Mouse (Mus musculus) CH12.LX (cell line): ENCODE measurements at regions not wholly inside any gene's neighbourhood (a gene's known extent, or its start where the extent isn't known, plus 50 kb on each side); places are given as distances from the start of the nearest gene placed in this dataset.

Experiments used
- DNase-seq: peaks from one replicate; pipeline ENCODE4 v3.0.0-alpha.2; 2013; ENCODE audit errors: extremely low read depth
- H3K27ac ChIP-seq: 2 replicates; pipeline ENCODE4 v1.5.1; 2012; ENCODE audit warnings: low read depth, mild to moderate bottlenecking, control low read depth, moderate library complexity; ENCODE audit not compliant: insufficient read depth
- H3K27me3 ChIP-seq: replicated peaks from 2 replicates; pipeline ENCODE3; 2012; ENCODE audit warnings: inconsistent platforms
- H3K36me3 ChIP-seq, 2 experiments: replicated peaks in 1 of 2; 2 replicates each; pipeline versions ENCODE3 to v1.6.1; 2012; ENCODE audit warnings: inconsistent platforms in 1 of 2, low read length in 1 of 2, mild to moderate bottlenecking in 1 of 2, mixed read lengths in 1 of 2, moderate library complexity in 1 of 2; ENCODE audit not compliant: control insufficient read depth in 1 of 2, insufficient read depth in 1 of 2
- H3K4me1 ChIP-seq, 2 experiments: 2 replicates each; pipeline ENCODE4 v1.6.1; 2012; ENCODE audit warnings: inconsistent platforms in 1 of 2, moderate library complexity in 1 of 2; ENCODE audit not compliant: insufficient read depth in 2 of 2, control insufficient read depth in 1 of 2
- H3K4me2 ChIP-seq: 2 replicates; pipeline ENCODE4 v1.6.1; 2012; ENCODE audit warnings: low read depth, mild to moderate bottlenecking, control low read depth; ENCODE audit not compliant: poor library complexity, insufficient read depth, severe bottlenecking
- H3K4me3 ChIP-seq, 3 experiments: fragments of 150-350 bp in 1 of 3; sonication (generic) in 1 of 3; replicated peaks in 1 of 3; 2 replicates each; pipeline versions ENCODE3 to v1.5.1; 2011 to 2012; ENCODE audit warnings: low read depth in 2 of 3, low read length in 2 of 3, mild to moderate bottlenecking in 2 of 3, moderate library complexity in 2 of 3, control low read depth in 1 of 3, improper control_type of control experiment in 1 of 3, inconsistent platforms in 1 of 3, mixed read lengths in 1 of 3; ENCODE audit not compliant: poor library complexity in 1 of 3
- H3K79me2 ChIP-seq: replicated peaks from 2 replicates; pipeline ENCODE4 v1.6.1; 2012; ENCODE audit warnings: mild to moderate bottlenecking, moderate library complexity; ENCODE audit not compliant: control insufficient read depth, poor library complexity, insufficient read depth, severe bottlenecking; ENCODE audit errors: extremely low read depth
- H3K9ac ChIP-seq: 2 replicates; pipeline ENCODE4 v1.6.1; 2012; ENCODE audit warnings: low read depth, mild to moderate bottlenecking, control low read depth, moderate library complexity; ENCODE audit not compliant: insufficient read depth
- H3K9me3 ChIP-seq: replicated peaks from 2 replicates; pipeline ENCODE3; 2012; ENCODE audit warnings: low read length, inconsistent platforms, mixed read lengths
- CHD2 ChIP-seq: IDR thresholded peaks from 2 replicates; pipeline ENCODE4 v1.6.1; 2011; ENCODE audit warnings: low read length, improper control_type of control experiment
- E2F4 ChIP-seq: IDR thresholded peaks from 2 replicates; pipeline ENCODE4 v1.6.1; 2011; ENCODE audit warnings: low read depth, low read length, improper control_type of control experiment; ENCODE audit not compliant: insufficient replicate concordance
- ELF1 ChIP-seq: IDR thresholded peaks from 2 replicates; pipeline ENCODE4 v1.6.1; 2014; ENCODE audit warnings: low read depth, mild to moderate bottlenecking, inconsistent platforms, low read length, improper control_type of control experiment
- EP300 ChIP-seq: IDR thresholded peaks from 2 replicates; pipeline ENCODE4 v1.6.1; 2011; ENCODE audit warnings: low read length, improper control_type of control experiment
- ETS1 ChIP-seq: conservative IDR thresholded peaks from 2 replicates; pipeline ENCODE4 v1.6.1; 2012; ENCODE audit warnings: low read depth, mild to moderate bottlenecking, inconsistent platforms, low read length, improper control_type of control experiment, moderate library complexity
- GABPA ChIP-seq: IDR thresholded peaks from 2 replicates; pipeline ENCODE4 v1.6.1; 2012; ENCODE audit warnings: low read depth, low read length, improper control_type of control experiment, inconsistent platforms; ENCODE audit not compliant: insufficient replicate concordance
- JUN ChIP-seq: IDR thresholded peaks from 2 replicates; pipeline ENCODE4 v1.6.1; 2011; ENCODE audit warnings: low read depth, mild to moderate bottlenecking, low read length, improper control_type of control experiment, moderate library complexity; ENCODE audit not compliant: insufficient read depth
- JUND ChIP-seq: conservative IDR thresholded peaks from 2 replicates; pipeline ENCODE4 v1.6.1; 2011; ENCODE audit warnings: low read depth, low read length, improper control_type of control experiment
- MAFK ChIP-seq: IDR thresholded peaks from 2 replicates; pipeline ENCODE4 v1.6.1; 2011; ENCODE audit warnings: low read length, improper control_type of control experiment; ENCODE audit not compliant: insufficient replicate concordance
- MAX ChIP-seq: IDR thresholded peaks from 2 replicates; pipeline ENCODE4 v1.6.1; 2011; ENCODE audit warnings: low read length, improper control_type of control experiment
- MAZ ChIP-seq: IDR thresholded peaks from 2 replicates; pipeline ENCODE4 v1.6.1; 2012; ENCODE audit warnings: low read depth, mild to moderate bottlenecking, inconsistent platforms, low read length, improper control_type of control experiment, moderate library complexity
- MEF2A ChIP-seq: IDR thresholded peaks from 2 replicates; pipeline ENCODE4 v1.6.1; 2014; ENCODE audit warnings: low read depth, mild to moderate bottlenecking, inconsistent platforms, low read length, improper control_type of control experiment, borderline replicate concordance
- NELFE ChIP-seq: IDR thresholded peaks from 2 replicates; pipeline ENCODE4 v1.6.1; 2011; ENCODE audit warnings: low read depth, low read length, improper control_type of control experiment
- PAX5 ChIP-seq: IDR thresholded peaks from 2 replicates; pipeline ENCODE4 v1.6.1; 2012; ENCODE audit warnings: low read length, inconsistent platforms, mixed read lengths
- POLR2AphosphoS2 ChIP-seq: IDR thresholded peaks from 2 replicates; pipeline ENCODE4 v1.6.1; 2011; ENCODE audit warnings: low read depth, low read length, improper control_type of control experiment
- RAD21 ChIP-seq: IDR thresholded peaks from 2 replicates; pipeline ENCODE4 v1.6.1; 2011; ENCODE audit warnings: low read depth, mild to moderate bottlenecking, low read length, improper control_type of control experiment, moderate library complexity
- SIN3A ChIP-seq: IDR thresholded peaks from 2 replicates; pipeline ENCODE4 v1.6.1; 2012; ENCODE audit warnings: low read length, improper control_type of control experiment, inconsistent platforms
- TCF12 ChIP-seq: IDR thresholded peaks from 2 replicates; pipeline ENCODE4 v1.6.1; 2014; ENCODE audit warnings: low read depth, mild to moderate bottlenecking, inconsistent platforms, low read length, improper control_type of control experiment
- UBTF ChIP-seq: IDR thresholded peaks from 2 replicates; pipeline ENCODE4 v1.6.1; 2012; ENCODE audit warnings: low read depth, mild to moderate bottlenecking, inconsistent platforms, low read length, improper control_type of control experiment, moderate library complexity
- USF2 ChIP-seq: conservative IDR thresholded peaks from 2 replicates; pipeline ENCODE4 v1.6.1; 2011; ENCODE audit warnings: low read depth, low read length, improper control_type of control experiment
- ZC3H11A ChIP-seq: IDR thresholded peaks from 2 replicates; pipeline ENCODE4 v1.6.1; 2012; ENCODE audit warnings: low read depth, mild to moderate bottlenecking, inconsistent platforms, low read length, improper control_type of control experiment
- ZMIZ1 ChIP-seq: IDR thresholded peaks from 2 replicates; pipeline ENCODE4 v1.6.1; 2012; ENCODE audit warnings: low read depth, mild to moderate bottlenecking, inconsistent platforms, low read length, improper control_type of control experiment
- ZNF384 ChIP-seq: IDR thresholded peaks from 2 replicates; pipeline ENCODE4 v1.6.1; 2012; ENCODE audit warnings: low read depth, low read length, improper control_type of control experiment, inconsistent platforms
- dilution Hi-C: fragments of 300-500 bp; cut with MboI; formaldehyde crosslinking; loops from 2 replicates; pipeline ENCODE4 v1.14.3; 2020; ENCODE audit warnings: low sequenced_read_pairs; ENCODE audit not compliant: extremely low pct_unique_long_range_greater_than_20kb, extremely low pct_ligation_motif_present
- in situ Hi-C: fragments of 300-500 bp; cut with MboI; formaldehyde crosslinking; loops from 3 replicates; pipeline ENCODE4 v1.14.3; 2019; ENCODE audit warnings: low sequenced_read_pairs, low pct_ligation_motif_present, low pct_unique_long_range_greater_than_20kb, mixed read lengths

DNA sequence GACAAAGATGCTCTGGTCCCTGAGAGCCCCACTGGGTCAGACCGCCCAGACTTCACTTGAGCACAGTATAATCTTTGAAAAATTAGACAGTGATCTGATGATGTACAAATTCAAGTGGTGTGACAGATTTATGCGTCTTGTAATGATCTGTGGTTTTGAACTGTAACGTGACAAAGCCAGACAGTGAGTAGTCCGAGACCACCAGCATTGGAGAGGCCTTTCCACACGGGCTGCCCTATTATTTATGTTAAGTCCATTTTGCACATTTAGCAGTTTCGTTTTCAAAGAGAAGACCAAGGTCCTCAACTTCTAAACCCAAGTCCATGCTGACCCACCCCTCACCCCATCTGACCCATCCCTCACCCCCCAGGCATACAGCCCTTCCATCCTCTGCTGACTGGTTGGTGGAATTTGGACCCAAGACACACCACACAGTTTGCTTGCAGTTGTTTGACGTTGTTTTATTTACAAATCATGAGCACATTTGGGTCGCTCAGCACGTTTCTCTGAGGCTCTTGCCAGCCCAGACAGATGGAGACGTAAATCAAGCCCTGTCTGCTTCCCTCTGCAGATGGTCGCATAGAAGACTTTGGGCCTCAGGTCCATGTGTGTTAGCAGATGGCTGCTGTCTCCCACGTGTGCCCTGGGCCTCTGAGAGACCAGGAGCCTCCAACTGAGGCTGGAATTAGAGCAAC lies 132.8 kb upstream of the Myocd start:
- TF ChIP-seq ETS1 (no peak), ZC3H11A (no peak), ZNF384 (no peak), SIN3A (no peak), ZMIZ1 (no peak), JUND (no peak), MAZ (no peak), JUN (no peak), ELF1 (no peak), USF2 (no peak), MEF2A (no peak), EP300 (no peak), GABPA (no peak), CHD2 (no peak)
- H3K4me1 ChIP-seq = no peaks in the 10 kb centered on the region
- no peaks in the 10 kb centered on the region for H3K27me3 ChIP-seq
- H3K9me3 ChIP-seq = no peaks in the 10 kb centered on the region
- no peaks in the 10 kb centered on the region for H3K36me3 ChIP-seq
- H3K79me2 ChIP-seq = no peaks in the 10 kb centered on the region
- in situ Hi-C loops = no loop called here
- H3K27ac ChIP-seq = no peak overlapping the region
- H3K4me2 ChIP-seq = no peak overlapping the region
- DNase-seq = no peak
- no peak overlapping the region for H3K4me3 ChIP-seq
- no peak overlapping the region for H3K9ac ChIP-seq
- dilution Hi-C loops = no loop called here

DNA sequence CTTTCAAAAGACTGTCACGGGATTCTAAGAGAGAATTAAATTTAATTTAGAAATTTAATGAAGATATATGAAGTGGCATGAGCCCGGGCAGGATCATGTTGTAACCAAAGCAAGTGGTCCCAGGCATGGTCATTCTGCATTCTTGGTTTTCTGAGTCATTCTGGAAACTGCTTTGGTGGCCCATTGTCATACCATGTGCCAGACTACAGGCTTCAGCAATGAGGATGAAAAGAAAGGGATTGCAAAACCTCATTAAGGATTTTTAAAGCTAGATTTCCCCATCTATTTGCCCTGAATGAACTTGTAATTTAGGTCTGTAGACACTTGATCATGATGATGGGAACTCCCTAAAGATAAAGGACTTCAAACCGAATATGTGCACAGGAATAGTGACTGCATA lies 119.4 kb upstream of the Myocd start:
- in situ Hi-C loops = no loop called here

More for the DNA sequence above, 119.4 kb upstream of the Myocd start:
- H3K36me3 ChIP-seq = no peaks in the 10 kb centered on the region
- no peaks in the 10 kb centered on the region for H3K79me2 ChIP-seq
- TF ChIP-seq MAFK = no peak
- TF ChIP-seq MAX = no peak
- TF ChIP-seq POLR2AphosphoS2 = no peak
- no peak for TF ChIP-seq SIN3A
- no peak for TF ChIP-seq UBTF
- no peak for TF ChIP-seq RAD21
- TF ChIP-seq E2F4 = no peak
- no peak for TF ChIP-seq PAX5
- TF ChIP-seq TCF12 = no peak
- no peak for TF ChIP-seq NELFE
- peaks cover 0 to 9% of the 10 kb centered on the region in 2 experiments; a peak in 1 of 4 replicates for H3K4me1 ChIP-seq
- H3K4me2 ChIP-seq = no peak overlapping the region
- H3K9ac ChIP-seq = no peak overlapping the region
- H3K4me3 ChIP-seq = no peak overlapping the region
- H3K27ac ChIP-seq = no peak overlapping the region
- no peak for DNase-seq
- no peaks in the 10 kb centered on the region for H3K9me3 ChIP-seq
- H3K27me3 ChIP-seq = no peaks in the 10 kb centered on the region
- dilution Hi-C loops = no loop called here
